Mouse (Mus musculus) cerebellum, adult (tissue): ENCODE data around the gene Morn1.

ENCODE experiments used
- ATAC-seq: cut with Nextera tagmentation; 2 replicates; pipeline ENCODE4 v1.9.2; 2017; ENCODE audit warnings: mild to moderate bottlenecking, moderate library complexity, mixed read lengths; ENCODE audit not compliant: insufficient number of reproducible peaks, low FRiP score, low TSS enrichment

Gene Morn1

GRCm38 (mm10) chr4:155086108-155087024 lies at the start of gene Morn1, which contains the start of gene Rer1:
TSS of gene Morn1 (plus strand) at chr4:155086577.
TSS of gene Rer1 (minus strand) at chr4:155086382.
- peak; percentile 96 for ATAC-seq

- ATAC-seq, result no peak
Observed at GRCm38 (mm10) chr4:155040197-155040596, 46.2 kb upstream of the Morn1 start.

- no peak for ATAC-seq
Observed at GRCm38 (mm10) chr4:155040696-155041095, 45.7 kb upstream of the Morn1 start.

- peak; percentile 15; the same call in 1 of the 2 replicates for ATAC-seq
Observed at GRCm38 (mm10) chr4:155042606-155043288, 43.6 kb upstream of the Morn1 start.

- ATAC-seq, result peak; percentile 15; the same call in 1 of the 2 replicates
Observed at GRCm38 (mm10) chr4:155043289-155043625, 43.1 kb upstream of the Morn1 start.

GRCm38 (mm10) chr4:155046636-155047035 lies 39.7 kb upstream of the Morn1 start:
- ATAC-seq, result no peak

GRCm38 (mm10) chr4:155050116-155050515 lies 36.3 kb upstream of the Morn1 start:
- no peak for ATAC-seq

- no peak for ATAC-seq
Observed at GRCm38 (mm10) chr4:155056724-155057123, 29.7 kb upstream of the Morn1 start, which contains the start of gene Plch2. TSS of gene Plch2 (minus strand) at chr4:155056784.

- no peak for ATAC-seq
Observed at GRCm38 (mm10) chr4:155058325-155058724, 28.1 kb upstream of the Morn1 start.

GRCm38 (mm10) chr4:155063895-155064294 lies 22.5 kb upstream of the Morn1 start:
- no peak for ATAC-seq

- ATAC-seq, result no peak
Observed at GRCm38 (mm10) chr4:155064474-155064873, 21.9 kb upstream of the Morn1 start.

GRCm38 (mm10) chr4:155065970-155066833 lies 20.2 kb upstream of the Morn1 start:
- peak; percentile 50; the same call in 1 of the 2 replicates for ATAC-seq

- peak; percentile 68 for ATAC-seq
Observed at GRCm38 (mm10) chr4:155066834-155067522, 19.4 kb upstream of the Morn1 start, which contains the start of gene Pex10. TSS of gene Pex10 (plus strand) at chr4:155067016.

GRCm38 (mm10) chr4:155068357-155068972 lies 17.9 kb upstream of the Morn1 start:
- ATAC-seq, result no peak

- no peak for ATAC-seq
Observed at GRCm38 (mm10) chr4:155069191-155069590, 17.2 kb upstream of the Morn1 start.

- no peak for ATAC-seq
Observed at GRCm38 (mm10) chr4:155070199-155070598, 16.2 kb upstream of the Morn1 start.

- ATAC-seq, result no peak
Observed at GRCm38 (mm10) chr4:155070921-155071320, 15.5 kb upstream of the Morn1 start.

GRCm38 (mm10) chr4:155074418-155074817 lies 12.0 kb upstream of the Morn1 start:
- no peak for ATAC-seq

GRCm38 (mm10) chr4:155075137-155075536 lies 11.2 kb upstream of the Morn1 start:
- ATAC-seq, result no peak
